Mouse (Mus musculus): Measurements from ENCODE around the gene Tiam1. TPM values are rescaled to one million over a fixed set of nuclear protein-coding genes. Genes with fewer than 3 reads are reported as not detected.

Tiam1 gene
- polyA plus RNA-seq, 2 experiments, result 1.6 to 4.2 TPM

DNA sequence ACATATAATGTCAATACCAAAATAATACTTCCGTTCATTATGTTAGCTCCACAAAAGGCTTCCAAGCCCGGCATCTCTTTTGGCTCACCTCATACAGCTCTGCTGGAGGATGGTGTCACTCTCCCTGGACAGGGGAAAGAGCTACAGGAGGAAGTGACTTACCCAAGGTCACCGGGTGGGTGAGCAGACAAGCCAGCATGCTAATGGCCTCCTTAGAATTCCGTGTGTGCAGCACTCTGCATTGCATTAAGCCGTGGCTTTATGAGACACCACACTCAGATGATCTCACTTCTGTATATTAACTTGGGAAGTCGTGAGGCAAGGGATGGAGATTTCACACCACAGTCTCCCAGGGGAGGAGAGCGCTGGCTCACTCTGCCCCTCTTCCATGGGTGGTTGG is 248.3 kb downstream of the Tiam1 start:
- DNase-seq (ENCODE audit: low read depth in 3 of 3, low spot score in 3 of 3) (no peak), ATAC-seq (ENCODE audit: insufficient read depth) (no peak)
- H3K9me3 ChIP-seq (ENCODE audit: control insufficient read depth, low read length), result no peaks in the 10 kb centered on the region
- H3K27me3 ChIP-seq (ENCODE audit: control insufficient read depth, insufficient read depth, low read length), result no peaks in the 10 kb centered on the region
- 63% methylated on average over 7 of the region's 7 CpGs for WGBS (ENCODE audit: insufficient replicate concordance)
- peaks cover 0 to 4% of the 10 kb centered on the region in 2 experiments; a peak in 2 of 4 replicates for H3K4me1 ChIP-seq (replicated peaks; ENCODE audit: control insufficient read depth in 2 of 2, insufficient read depth in 2 of 2, low read length in 1 of 2)
- no peaks in the 10 kb centered on the region for H3K36me3 ChIP-seq (replicated peaks; ENCODE audit: control insufficient read depth, insufficient read depth, low read depth)
- no peak overlapping the region for H3K9ac ChIP-seq (replicated peaks)
- no peak overlapping the region for H3K27ac ChIP-seq
- H3K4me2 ChIP-seq (ENCODE audit: low read depth), result no peak overlapping the region
- no peak for TF ChIP-seq EP300 (IDR thresholded peaks at IDR 0.05; ENCODE audit: low read depth)
- no peak overlapping the region for H3K4me3 ChIP-seq (ENCODE audit: insufficient read depth in 1 of 2, low read depth in 2 of 2, low read length in 2 of 2)

DNA sequence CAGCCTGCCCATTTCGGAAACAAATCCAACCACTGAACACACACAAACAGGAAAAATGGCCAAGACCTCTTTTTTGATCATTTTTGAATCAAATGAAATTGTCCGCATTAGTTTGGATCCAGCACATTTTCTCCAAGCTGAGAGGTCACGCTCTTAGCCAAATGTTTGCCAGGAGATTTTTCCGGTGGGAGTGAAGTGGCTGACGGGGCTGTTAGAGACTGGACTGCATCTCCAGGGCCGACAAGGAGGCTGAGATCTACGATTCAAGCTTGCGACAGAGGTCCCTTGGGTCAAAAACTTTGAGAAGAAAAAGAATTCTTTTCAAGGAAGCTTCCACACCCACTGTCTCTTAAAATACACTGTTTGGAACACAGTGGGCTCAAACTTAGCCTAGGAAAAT is 248.8 kb downstream of the Tiam1 start:
- WGBS (ENCODE audit: insufficient replicate concordance), result 74% methylated on average over 8 of the region's 8 CpGs
- no peaks in the 10 kb centered on the region for H3K36me3 ChIP-seq (replicated peaks; ENCODE audit: control insufficient read depth, insufficient read depth, low read depth)
- TF ChIP-seq EP300 (IDR thresholded peaks at IDR 0.05; ENCODE audit: low read depth), result no peak
- no peak for TF ChIP-seq CTCF (IDR thresholded peaks at IDR 0.05; ENCODE audit: low read depth)

DNA sequence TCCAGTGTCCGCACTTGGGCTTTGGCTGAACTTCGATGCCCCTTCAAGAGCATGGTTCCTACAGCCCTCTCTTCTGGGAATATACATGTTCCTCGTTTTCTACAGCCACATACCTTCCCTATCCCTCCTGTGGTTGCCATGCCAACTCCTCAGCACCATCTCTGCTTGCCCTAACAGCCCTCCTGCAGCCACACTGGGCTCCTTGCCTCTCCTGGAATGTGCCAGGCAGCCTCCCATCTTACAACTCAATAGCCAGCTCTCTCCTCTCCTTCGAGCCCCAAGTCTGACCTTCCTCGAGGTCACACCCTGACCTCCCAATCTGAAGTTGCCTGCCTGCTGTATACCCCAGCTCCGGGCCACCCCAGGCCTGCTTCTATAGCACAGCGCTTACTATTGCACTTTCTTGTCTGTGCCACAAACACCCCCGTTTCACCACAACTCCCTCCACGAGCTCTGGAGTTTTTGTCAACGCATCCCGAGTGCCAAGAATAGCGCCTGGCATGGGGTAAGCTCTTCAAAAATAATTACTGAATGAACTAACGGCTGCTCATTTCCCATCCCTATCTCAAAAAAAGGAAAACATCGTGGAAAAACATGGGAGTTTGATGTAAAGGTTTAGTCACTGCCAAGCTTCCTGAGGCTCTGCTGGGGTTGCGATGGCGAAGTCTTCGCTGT is 252.9 kb downstream of the Tiam1 start:
- no peak for ATAC-seq (ENCODE audit: insufficient read depth)
- H3K9me3 ChIP-seq (ENCODE audit: control insufficient read depth, low read length), result no peaks in the 10 kb centered on the region
- peaks cover 5 to 13% of the 10 kb centered on the region in 2 experiments; a peak in 3 of 4 replicates for H3K4me1 ChIP-seq (replicated peaks; ENCODE audit: control insufficient read depth in 2 of 2, insufficient read depth in 2 of 2, low read length in 1 of 2)
- H3K27ac ChIP-seq, result no peak overlapping the region
- 57% methylated on average over 17 of the region's 17 CpGs for WGBS (ENCODE audit: insufficient replicate concordance)
- TF ChIP-seq EP300 (IDR thresholded peaks at IDR 0.05; ENCODE audit: low read depth), result no peak
- H3K9ac ChIP-seq (replicated peaks), result no peak overlapping the region
- H3K4me3 ChIP-seq (ENCODE audit: insufficient read depth in 1 of 2, low read depth in 2 of 2, low read length in 2 of 2), result no peak overlapping the region
- no peaks in the 10 kb centered on the region for H3K36me3 ChIP-seq (replicated peaks; ENCODE audit: control insufficient read depth, insufficient read depth, low read depth)
- DNase-seq (ENCODE audit: low read depth in 3 of 3, low spot score in 3 of 3), result no peak
- no peak overlapping the region for H3K4me2 ChIP-seq (ENCODE audit: low read depth)
- no peaks in the 10 kb centered on the region for H3K27me3 ChIP-seq (ENCODE audit: control insufficient read depth, insufficient read depth, low read length)

More for the DNA sequence above, 248.8 kb downstream of the Tiam1 start:
- no peak for ATAC-seq (ENCODE audit: insufficient read depth)
- Histone ChIP-seq H3K4me2 (ENCODE audit: low read depth) (no peak overlapping the region), H3K27ac (no peak overlapping the region), H3K9me3 (ENCODE audit: control insufficient read depth, low read length) (no peaks in the 10 kb centered on the region), H3K9ac (replicated peaks) (no peak overlapping the region), H3K4me1 (replicated peaks; ENCODE audit: control insufficient read depth in 2 of 2, insufficient read depth in 2 of 2, low read length in 1 of 2) (peaks cover 2 to 8% of the 10 kb centered on the region in 2 experiments; a peak in 3 of 4 replicates), H3K4me3 (ENCODE audit: insufficient read depth in 1 of 2, low read depth in 2 of 2, low read length in 2 of 2) (no peak overlapping the region), H3K27me3 (ENCODE audit: control insufficient read depth, insufficient read depth, low read length) (no peaks in the 10 kb centered on the region)
- no peak for DNase-seq (ENCODE audit: low read depth in 3 of 3, low spot score in 3 of 3)

DNA sequence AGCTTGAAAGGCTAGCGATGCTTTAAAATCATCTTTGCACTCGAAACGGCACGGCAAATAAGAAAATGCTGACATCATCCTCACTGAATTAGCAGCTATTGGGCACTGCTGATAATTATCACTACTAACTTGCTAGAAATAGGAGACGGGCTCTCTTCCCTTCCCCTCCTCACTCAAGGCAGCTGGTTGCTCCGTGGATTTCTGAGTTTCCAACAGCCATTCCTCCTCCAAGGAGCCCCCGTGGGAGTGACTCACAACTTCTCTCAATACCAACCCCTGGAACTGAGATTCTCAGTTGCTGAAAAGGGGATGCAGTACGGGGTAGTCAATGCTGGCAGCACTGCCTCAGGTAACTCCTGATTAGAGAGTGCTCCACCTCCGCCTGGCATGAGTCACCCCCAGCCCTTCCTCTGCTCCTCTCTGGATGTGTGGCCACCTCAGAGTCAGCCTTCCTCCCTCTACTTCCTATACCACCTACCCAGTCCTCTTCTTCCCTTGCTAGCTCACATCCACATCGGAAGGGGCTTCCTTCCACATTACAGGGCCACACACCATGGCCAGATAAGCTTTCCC is 253.6 kb downstream of the Tiam1 start:
- Histone ChIP-seq H3K27me3 (ENCODE audit: control insufficient read depth, insufficient read depth, low read length) (no peaks in the 10 kb centered on the region), H3K9me3 (ENCODE audit: control insufficient read depth, low read length) (no peaks in the 10 kb centered on the region), H3K4me3 (ENCODE audit: insufficient read depth in 1 of 2, low read depth in 2 of 2, low read length in 2 of 2) (no peak overlapping the region), H3K36me3 (replicated peaks; ENCODE audit: control insufficient read depth, insufficient read depth, low read depth) (no peaks in the 10 kb centered on the region), H3K9ac (replicated peaks) (no peak overlapping the region), H3K4me1 (replicated peaks; ENCODE audit: control insufficient read depth in 2 of 2, insufficient read depth in 2 of 2, low read length in 1 of 2) (peaks cover 5 to 13% of the 10 kb centered on the region in 2 experiments; a peak in 3 of 4 replicates), H3K4me2 (ENCODE audit: low read depth) (peak overlapping the region; percentile 29), H3K27ac (no peak overlapping the region)
- ATAC-seq (ENCODE audit: insufficient read depth), result no peak; the same call in 1 of the 2 replicates
- DNase-seq (ENCODE audit: low read depth in 3 of 3, low spot score in 3 of 3), result no peak
- 15% methylated on average over 10 of the region's 10 CpGs for WGBS (ENCODE audit: insufficient replicate concordance)
- TF ChIP-seq EP300 (IDR thresholded peaks at IDR 0.05; ENCODE audit: low read depth) (no peak), CTCF (IDR thresholded peaks at IDR 0.05; ENCODE audit: low read depth) (no peak)

DNA sequence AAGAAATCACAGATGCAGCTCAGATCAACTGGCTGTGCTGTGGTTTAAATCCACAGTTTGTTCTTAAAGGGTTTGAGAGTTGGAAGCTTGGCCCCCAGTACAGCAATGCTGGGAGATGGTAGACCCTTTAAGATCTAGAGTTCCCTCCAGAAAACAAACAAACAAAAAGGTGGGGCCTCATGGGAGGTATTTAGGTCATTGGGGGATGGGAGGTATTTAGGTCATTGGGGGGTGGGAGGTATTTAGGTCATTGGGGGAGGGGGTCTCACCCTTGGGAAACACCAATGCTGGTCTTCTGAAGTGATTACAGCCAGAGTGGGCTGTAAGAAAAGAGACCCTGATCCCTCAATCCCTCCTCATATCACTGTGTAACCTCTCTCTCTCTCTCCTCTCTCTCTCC is 257.0 kb downstream of the Tiam1 start:
- ATAC-seq (ENCODE audit: insufficient read depth) (no peak), DNase-seq (ENCODE audit: low read depth in 3 of 3, low spot score in 3 of 3) (no peak)
- H3K9ac ChIP-seq (replicated peaks), result no peak overlapping the region
- H3K36me3 ChIP-seq (replicated peaks; ENCODE audit: control insufficient read depth, insufficient read depth, low read depth), result no peaks in the 10 kb centered on the region
- no peak overlapping the region for H3K27ac ChIP-seq
- no peaks in the 10 kb centered on the region for H3K27me3 ChIP-seq (ENCODE audit: control insufficient read depth, insufficient read depth, low read length)
- no peak overlapping the region for H3K4me2 ChIP-seq (ENCODE audit: low read depth)
- peaks cover 5 to 13% of the 10 kb centered on the region in 2 experiments; a peak in 3 of 4 replicates for H3K4me1 ChIP-seq (replicated peaks; ENCODE audit: control insufficient read depth in 2 of 2, insufficient read depth in 2 of 2, low read length in 1 of 2)
- H3K4me3 ChIP-seq (ENCODE audit: insufficient read depth in 1 of 2, low read depth in 2 of 2, low read length in 2 of 2), result no peak overlapping the region
- H3K9me3 ChIP-seq (ENCODE audit: control insufficient read depth, low read length), result no peaks in the 10 kb centered on the region
- TF ChIP-seq EP300 (IDR thresholded peaks at IDR 0.05; ENCODE audit: low read depth) (no peak), CTCF (IDR thresholded peaks at IDR 0.05; ENCODE audit: low read depth) (no peak)

Measured in liver, embryonic 14.5 days (tissue).